Mouse (Mus musculus) urinary bladder, adult 18-20 months (tissue): ENCODE data around the gene Pank3.
"Not testable (repeated sequence)": the region's sequence is repeated elsewhere in the genome, so short reads cannot be mapped to it uniquely, and the experiment has no call there.

Experiments used
- DNase-seq, 2 experiments: peaks; one replicate each; pipeline ENCODE4 v3.0.0; 2022; ENCODE audit warnings: low spot score in 2 of 2, mixed read lengths in 2 of 2

Gene Pank3

DNA sequence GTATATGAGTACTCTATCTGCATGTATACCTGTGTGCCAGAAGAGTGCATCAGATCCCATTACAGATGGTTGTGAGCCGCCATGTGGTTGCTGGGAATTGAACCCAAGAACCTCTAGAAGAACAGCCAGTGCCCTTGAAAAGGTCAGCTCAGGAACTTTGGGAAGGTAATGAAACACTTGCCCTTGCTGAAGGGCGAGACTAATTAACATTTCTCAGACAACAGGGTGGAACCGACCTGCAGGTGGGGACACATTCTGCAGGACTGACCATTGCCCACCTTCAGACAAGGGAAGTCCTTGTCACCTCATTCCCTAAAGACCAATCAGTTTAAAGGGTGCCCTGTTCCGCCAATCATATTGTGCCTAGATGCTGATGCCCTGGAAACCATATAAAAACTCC lies 71.5 kb downstream of the Pank3 start:
- DNase-seq, result not testable (repeated sequence)
